Mouse (Mus musculus) hindbrain, embryonic 12.5 days (tissue): Measurements from ENCODE around the gene Slc4a1. TPM values are rescaled to one million over a fixed set of nuclear protein-coding genes. Genes with fewer than 3 reads are reported as not detected.

Experiments used
- ATAC-seq: fragments of 200-750 bp; cut with Nextera tagmentation; 2 replicates; pipeline ENCODE4 v1.8.0; 2017; ENCODE audit warnings: moderate TSS enrichment; ENCODE audit not compliant: low FRiP score
- H3K27ac ChIP-seq: fragments of 300-500 bp; sonication (generic); 2 replicates; pipeline ENCODE4 v1.5.1; 2016; ENCODE audit warnings: mild to moderate bottlenecking
- H3K27me3 ChIP-seq: fragments of 300-500 bp; sonication (generic); 2 replicates; pipeline ENCODE4 v1.6.1; 2016; ENCODE audit warnings: mild to moderate bottlenecking
- H3K36me3 ChIP-seq: fragments of 300-500 bp; sonication (generic); 2 replicates; pipeline ENCODE4 v1.6.1; 2016; ENCODE audit warnings: mild to moderate bottlenecking
- H3K4me1 ChIP-seq: fragments of 300-500 bp; sonication (generic); 2 replicates; pipeline ENCODE4 v1.6.1; 2016
- H3K4me2 ChIP-seq: fragments of 300-500 bp; sonication (generic); replicated peaks from 2 replicates; pipeline ENCODE4 v1.6.1; 2016; ENCODE audit warnings: mild to moderate bottlenecking
- H3K4me3 ChIP-seq: fragments of 300-500 bp; sonication (generic); 2 replicates; pipeline ENCODE4 v1.5.1; 2016; ENCODE audit warnings: mild to moderate bottlenecking
- H3K9ac ChIP-seq: fragments of 300-500 bp; sonication (generic); 2 replicates; pipeline ENCODE4 v1.6.1; 2016; ENCODE audit warnings: mild to moderate bottlenecking, moderate library complexity
- H3K9me3 ChIP-seq: fragments of 300-500 bp; sonication (generic); replicated peaks from 2 replicates; pipeline ENCODE4 v1.6.1; 2016; ENCODE audit warnings: mild to moderate bottlenecking
- WGBS: fragments of 180-500 bp; shearing (Covaris S2); methylation state at CpG from one replicate; pipeline ENCODE4 v1.1.7; 2016; 5-methylcytosine and 5-hydroxymethylcytosine counted together
- polyA plus RNA-seq: library from polyadenylated mRNA; unstranded; fragments of >200 nt; fragmentation: Nextera tagmentation; extraction: Ambion mirVana; gene quantifications from 2 replicates; pipeline ENCODE4 v1.2.1, GENCODE M21; 2016

Slc4a1 gene
- polyA plus RNA-seq, 1 experiment from 2014 or later, result 33.5 TPM

DNA sequence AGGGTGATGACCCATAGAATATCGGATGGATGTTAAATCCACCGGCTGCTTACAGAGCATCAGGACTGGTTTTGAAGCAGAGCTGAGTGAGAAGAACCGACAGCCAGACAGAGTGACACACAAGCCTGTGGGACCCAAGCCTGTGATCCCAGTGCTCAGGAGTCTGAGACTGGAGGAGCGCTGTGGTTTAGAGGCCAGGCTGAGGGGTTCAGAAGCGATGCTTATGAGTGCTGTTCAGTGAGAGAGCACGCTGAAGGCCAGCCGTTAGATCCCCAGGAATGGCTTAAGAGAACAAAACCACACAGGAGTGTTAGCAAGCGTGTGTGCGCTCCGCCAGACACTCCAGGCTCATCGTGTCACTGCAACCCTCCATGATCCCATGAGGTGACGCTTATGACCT is 23.3 kb downstream of the Slc4a1 start:
- Histone ChIP-seq H3K9ac (no peak overlapping the region), H3K27me3 (no peaks in the 10 kb centered on the region; the same call in 1 of the 2 replicates), H3K4me3 (no peak overlapping the region), H3K4me1 (peaks cover 6% of the 10 kb centered on the region; the same call in 1 of the 2 replicates), H3K9me3 (no peaks in the 10 kb centered on the region), H3K27ac (no peak overlapping the region), H3K36me3 (no peaks in the 10 kb centered on the region), H3K4me2 (no peak overlapping the region)
- WGBS, result 66% methylated on average over 12 of the region's 12 CpGs
- ATAC-seq, result no peak

DNA sequence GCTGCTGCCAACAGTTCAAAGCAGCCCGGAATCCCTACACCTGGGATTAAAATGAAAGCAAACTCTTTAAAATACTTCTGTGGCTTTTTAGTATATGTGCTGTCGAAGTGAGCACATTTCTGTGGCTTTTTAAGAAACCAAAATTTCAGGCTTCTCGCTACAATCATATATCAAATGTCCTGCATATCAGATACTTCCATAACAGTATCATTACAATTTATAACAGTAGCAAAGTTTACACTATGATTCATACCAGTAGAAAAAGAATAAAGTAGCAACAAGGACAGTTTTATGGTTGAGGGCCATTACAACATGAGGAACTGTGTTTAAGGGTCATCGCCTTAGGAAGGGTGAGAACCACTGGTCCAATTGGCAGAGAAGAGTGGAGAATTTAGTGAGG is 24.9 kb downstream of the Slc4a1 start:
- Histone ChIP-seq H3K4me3 (no peak overlapping the region), H3K36me3 (no peaks in the 10 kb centered on the region), H3K9ac (no peak overlapping the region), H3K4me1 (peaks cover 4% of the 10 kb centered on the region; the same call in 1 of the 2 replicates), H3K9me3 (no peaks in the 10 kb centered on the region), H3K4me2 (no peak overlapping the region), H3K27me3 (no peaks in the 10 kb centered on the region; the same call in 1 of the 2 replicates), H3K27ac (no peak overlapping the region)
- WGBS, result 91% methylated on average over 4 of the region's 4 CpGs
- ATAC-seq, result no peak

DNA sequence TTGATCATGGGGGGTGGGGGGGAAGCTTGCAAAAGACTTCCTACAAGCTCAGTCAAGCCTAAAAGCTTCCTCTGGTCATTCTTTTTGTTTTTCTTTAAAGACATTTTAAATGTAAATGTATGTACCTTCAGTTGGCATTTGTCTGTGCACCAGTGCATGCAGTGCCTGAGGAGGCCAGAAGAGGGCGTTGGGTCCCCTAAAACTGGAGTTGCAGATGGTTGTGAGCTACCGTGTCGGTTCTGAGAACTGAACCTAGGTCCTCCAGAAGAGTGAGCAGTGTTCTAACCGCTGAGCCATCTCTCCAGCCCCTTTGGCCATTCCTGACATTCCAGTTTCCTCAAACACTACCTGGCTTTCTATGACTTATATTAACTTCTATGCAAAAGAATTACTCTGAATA is 26.4 kb downstream of the Slc4a1 start:
- H3K4me3 ChIP-seq, result no peak overlapping the region
- WGBS, result 61% methylated on average over 4 of the region's 4 CpGs
- peaks cover 4% of the 10 kb centered on the region; the same call in 1 of the 2 replicates for H3K4me1 ChIP-seq
- no peaks in the 10 kb centered on the region; the same call in 1 of the 2 replicates for H3K27me3 ChIP-seq
- H3K9me3 ChIP-seq, result no peaks in the 10 kb centered on the region
- H3K4me2 ChIP-seq, result no peak overlapping the region
- no peak for ATAC-seq
- no peak overlapping the region for H3K9ac ChIP-seq
- H3K36me3 ChIP-seq, result no peaks in the 10 kb centered on the region
- H3K27ac ChIP-seq, result no peak overlapping the region

DNA sequence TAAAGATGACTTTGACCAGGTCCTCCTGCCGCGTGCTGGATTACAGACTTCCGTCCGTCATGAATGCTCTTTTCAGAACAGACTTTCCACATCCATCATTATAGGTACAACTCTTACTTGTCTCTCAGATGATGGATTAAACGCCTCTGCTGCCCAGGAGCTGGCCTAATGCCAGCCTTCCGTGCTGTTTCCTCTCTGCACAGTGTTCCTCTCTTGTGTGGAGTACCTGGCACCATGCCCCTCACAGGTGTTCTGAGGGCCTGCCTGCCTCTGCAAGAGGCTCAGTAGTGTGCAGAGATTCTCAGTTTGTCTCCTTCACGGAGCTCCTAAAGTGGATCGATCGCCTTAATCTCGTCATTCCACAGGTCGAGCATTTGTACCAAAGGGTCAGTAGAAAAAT is 26.8 kb downstream of the Slc4a1 start:
- H3K27me3 ChIP-seq, result no peaks in the 10 kb centered on the region; the same call in 1 of the 2 replicates
- peaks cover 4% of the 10 kb centered on the region; the same call in 1 of the 2 replicates for H3K4me1 ChIP-seq
- no peak overlapping the region for H3K9ac ChIP-seq
- H3K9me3 ChIP-seq, result no peaks in the 10 kb centered on the region
- 74% methylated on average over 11 of the region's 11 CpGs for WGBS
- H3K4me3 ChIP-seq, result no peak overlapping the region
- H3K4me2 ChIP-seq, result no peak overlapping the region
- H3K27ac ChIP-seq, result no peak overlapping the region
- ATAC-seq, result no peak
- H3K36me3 ChIP-seq, result no peaks in the 10 kb centered on the region

DNA sequence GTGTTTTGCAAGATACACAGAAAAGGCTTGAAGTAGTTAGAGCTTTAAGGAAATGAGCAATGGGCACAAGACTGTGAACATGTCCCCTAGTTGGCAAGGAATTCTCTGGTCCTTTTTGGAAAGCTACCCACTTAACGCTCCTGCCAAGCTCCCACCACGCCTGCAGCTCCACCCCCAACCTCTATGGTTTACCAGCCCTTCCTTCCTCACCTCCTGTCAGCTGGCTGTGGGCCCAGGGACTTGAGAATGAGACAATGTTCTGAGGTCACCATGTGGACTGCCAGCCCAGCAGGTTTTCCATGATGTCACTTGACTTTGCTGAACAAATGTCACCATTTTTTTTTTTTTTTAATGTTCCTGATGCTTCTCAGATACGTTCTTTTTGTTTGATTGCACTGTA is 27.4 kb downstream of the Slc4a1 start:
- Histone ChIP-seq H3K36me3 (no peaks in the 10 kb centered on the region), H3K9me3 (no peaks in the 10 kb centered on the region), H3K4me2 (no peak overlapping the region), H3K27me3 (no peaks in the 10 kb centered on the region), H3K27ac (no peak overlapping the region), H3K4me3 (no peak overlapping the region), H3K9ac (no peak overlapping the region), H3K4me1 (peaks cover 4% of the 10 kb centered on the region; the same call in 1 of the 2 replicates)
- ATAC-seq, result no peak
- 61% methylated on average over 3 of the region's 3 CpGs for WGBS

DNA sequence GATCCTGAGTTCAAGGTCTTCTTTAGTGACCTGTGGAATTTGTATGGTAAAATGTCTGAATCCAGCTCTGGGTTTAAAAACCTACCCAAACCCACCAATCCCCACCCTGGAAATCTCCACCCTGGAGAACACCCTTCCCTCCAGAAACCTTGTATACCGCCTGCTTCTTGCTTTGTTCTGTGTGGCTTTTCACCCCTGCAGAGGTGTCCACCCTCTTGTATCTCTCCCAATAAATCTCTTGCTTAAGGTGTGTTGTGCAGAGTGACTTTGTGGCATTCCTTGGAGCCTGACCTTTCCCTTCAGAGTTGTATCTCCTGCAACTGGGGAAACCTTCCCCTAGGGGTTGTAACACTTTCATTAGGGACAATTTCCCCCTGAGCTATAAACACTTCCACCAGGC is 28.1 kb downstream of the Slc4a1 start:
- no peak for ATAC-seq
- Histone ChIP-seq H3K27ac (no peak overlapping the region), H3K4me3 (no peak overlapping the region), H3K4me2 (no peak overlapping the region), H3K4me1 (peaks cover under 1% of the 10 kb centered on the region; the same call in 1 of the 2 replicates), H3K9me3 (no peaks in the 10 kb centered on the region), H3K36me3 (no peaks in the 10 kb centered on the region), H3K9ac (no peak overlapping the region), H3K27me3 (no peaks in the 10 kb centered on the region)
- 59% methylated on average over 1 of the region's 1 CpGs for WGBS

DNA sequence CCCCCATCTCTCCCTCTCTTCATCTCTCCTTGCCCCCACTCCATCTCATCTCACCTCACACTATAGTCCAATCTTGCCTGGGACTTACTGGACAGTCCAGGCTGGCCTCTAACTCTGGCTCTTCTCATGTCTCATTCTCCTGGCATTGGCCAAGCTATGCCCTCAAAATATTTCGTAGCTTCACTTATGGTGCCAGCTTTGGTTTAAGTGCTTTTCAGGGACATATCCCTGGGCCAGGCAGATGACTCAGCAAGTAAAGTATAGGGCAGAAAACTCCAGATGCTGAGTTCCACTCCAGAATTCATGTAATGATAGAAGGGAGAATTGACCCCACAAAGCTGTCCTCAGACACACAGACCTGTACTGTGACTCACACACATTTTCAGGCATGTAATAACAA is 29.8 kb downstream of the Slc4a1 start:
- no peak overlapping the region for H3K4me3 ChIP-seq
- H3K36me3 ChIP-seq, result no peaks in the 10 kb centered on the region
- no peaks in the 10 kb centered on the region for H3K27me3 ChIP-seq
- no peak overlapping the region for H3K27ac ChIP-seq
- H3K9ac ChIP-seq, result no peak overlapping the region
- 72% methylated on average over 1 of the region's 1 CpGs for WGBS
- no peaks in the 10 kb centered on the region for H3K9me3 ChIP-seq
- ATAC-seq, result no peak
- H3K4me1 ChIP-seq, result no peaks in the 10 kb centered on the region
- no peak overlapping the region for H3K4me2 ChIP-seq

DNA sequence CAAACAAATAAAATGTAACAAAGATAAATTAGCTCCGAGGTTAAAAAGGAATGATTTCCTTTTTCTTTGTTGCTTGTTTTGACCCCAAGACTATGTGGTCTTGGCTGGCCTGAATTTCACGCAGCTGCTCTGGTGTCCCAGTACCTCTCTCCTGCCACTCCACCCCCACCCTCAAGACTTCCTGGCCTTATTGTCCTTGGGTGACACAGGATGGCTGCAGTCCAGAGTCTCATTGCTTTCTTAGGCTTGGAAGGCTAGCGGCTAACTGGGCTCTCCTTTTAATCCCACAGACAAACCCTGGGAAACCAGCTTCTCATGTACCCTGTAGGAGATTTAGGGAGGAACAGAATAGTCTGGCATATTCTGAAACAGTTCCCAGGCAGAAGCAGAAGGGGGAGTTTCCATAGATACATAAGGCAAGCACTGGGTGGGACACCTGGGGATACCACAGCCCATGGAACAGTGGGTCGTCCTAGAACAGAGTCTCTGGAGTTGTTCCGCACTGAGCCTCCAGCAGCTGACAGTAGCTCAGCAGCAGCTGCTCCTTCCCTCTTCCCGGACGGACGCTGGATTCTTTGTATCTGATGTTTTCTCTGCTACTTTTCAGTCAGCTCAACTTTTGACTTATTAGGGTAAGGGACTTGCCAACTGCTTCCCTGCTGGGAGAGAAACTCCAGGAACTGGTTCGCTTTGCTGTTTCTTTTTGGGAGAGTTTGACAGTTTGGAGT is 30.9 kb downstream of the Slc4a1 start:
- H3K36me3 ChIP-seq, result no peaks in the 10 kb centered on the region
- H3K9ac ChIP-seq, result no peak overlapping the region
- H3K4me2 ChIP-seq, result no peak overlapping the region
- ATAC-seq, result no peak
- 42% methylated on average over 9 of the region's 9 CpGs for WGBS
- no peaks in the 10 kb centered on the region for H3K9me3 ChIP-seq
- no peak overlapping the region for H3K27ac ChIP-seq
- H3K4me1 ChIP-seq, result no peaks in the 10 kb centered on the region
- no peaks in the 10 kb centered on the region for H3K27me3 ChIP-seq
- H3K4me3 ChIP-seq, result no peak overlapping the region

DNA sequence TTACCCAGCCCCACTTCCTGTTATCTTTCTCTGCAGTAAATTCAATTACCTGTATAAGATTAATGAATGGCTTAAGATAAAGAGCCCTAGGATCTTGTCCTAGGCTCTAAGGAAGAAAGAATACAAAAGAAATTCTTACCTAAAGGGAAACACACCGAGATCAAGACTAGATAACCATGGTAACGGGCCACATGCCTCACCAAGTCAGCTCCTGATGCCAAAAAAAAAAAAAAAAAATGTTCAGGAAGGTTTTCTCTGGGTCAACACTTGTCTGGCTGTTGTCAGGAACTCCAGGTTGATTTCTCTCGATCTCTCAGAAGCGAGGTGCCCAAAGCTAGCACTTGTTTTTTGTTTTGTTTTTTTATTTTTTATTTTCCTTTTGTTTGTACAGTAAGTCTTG is 32.0 kb downstream of the Slc4a1 start:
- ATAC-seq, result no peak
- WGBS, result 69% methylated on average over 4 of the region's 4 CpGs
- H3K36me3 ChIP-seq, result no peaks in the 10 kb centered on the region
- H3K4me1 ChIP-seq, result no peaks in the 10 kb centered on the region
- no peak overlapping the region for H3K4me3 ChIP-seq
- H3K9ac ChIP-seq, result no peak overlapping the region
- no peaks in the 10 kb centered on the region for H3K9me3 ChIP-seq
- H3K4me2 ChIP-seq, result no peak overlapping the region
- H3K27ac ChIP-seq, result no peak overlapping the region
- H3K27me3 ChIP-seq, result no peaks in the 10 kb centered on the region

DNA sequence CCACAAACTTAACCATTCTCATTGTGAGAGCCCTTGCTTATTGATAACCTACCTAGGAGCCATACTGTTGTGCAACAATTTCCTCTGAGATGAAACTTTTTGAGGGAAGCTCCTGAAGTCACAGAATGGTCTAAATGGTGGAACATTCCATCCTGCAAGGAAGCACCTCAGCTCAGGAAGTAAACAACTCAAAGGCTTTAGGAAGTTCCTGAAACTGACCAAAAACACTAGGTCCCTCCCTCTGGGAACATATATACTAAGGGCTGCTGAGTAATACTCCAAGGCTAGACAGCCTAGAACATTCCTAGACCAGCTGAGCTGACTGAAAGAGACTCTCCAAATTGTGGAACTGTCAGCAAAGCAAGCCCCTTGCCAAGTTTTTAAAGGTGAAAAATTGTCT is 32.9 kb downstream of the Slc4a1 start:
- Histone ChIP-seq H3K4me3 (no peak overlapping the region), H3K9ac (no peak overlapping the region), H3K36me3 (no peaks in the 10 kb centered on the region), H3K4me1 (no peaks in the 10 kb centered on the region), H3K27me3 (no peaks in the 10 kb centered on the region), H3K9me3 (no peaks in the 10 kb centered on the region), H3K4me2 (no peak overlapping the region), H3K27ac (no peak overlapping the region)
- no peak for ATAC-seq

DNA sequence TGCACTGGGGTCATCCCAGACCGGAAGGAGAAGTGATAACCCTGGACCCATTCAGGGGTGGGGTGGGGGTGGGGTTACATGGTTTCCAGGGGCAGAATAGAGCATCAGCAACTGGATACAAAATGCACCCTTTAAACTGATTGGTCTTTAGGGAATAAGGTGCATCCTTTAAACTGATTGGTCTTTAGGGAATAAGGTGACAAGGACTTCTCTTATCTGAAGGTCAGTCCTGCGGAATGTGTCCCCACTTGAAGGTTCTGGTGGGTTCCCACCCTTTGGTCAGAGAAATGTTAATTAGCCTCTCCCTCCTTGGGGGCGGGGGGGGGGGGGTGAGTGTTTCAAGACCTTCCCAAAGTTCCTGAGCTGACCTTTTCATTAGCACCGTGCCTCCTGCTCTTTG is 34.2 kb downstream of the Slc4a1 start:
- ATAC-seq, result no peak
- Histone ChIP-seq H3K4me2 (no peak overlapping the region), H3K9me3 (no peaks in the 10 kb centered on the region), H3K4me3 (no peak overlapping the region), H3K9ac (no peak overlapping the region), H3K36me3 (no peaks in the 10 kb centered on the region), H3K27me3 (no peaks in the 10 kb centered on the region), H3K4me1 (no peaks in the 10 kb centered on the region), H3K27ac (no peak overlapping the region)
- WGBS, result 57% methylated on average over 4 of the region's 4 CpGs

DNA sequence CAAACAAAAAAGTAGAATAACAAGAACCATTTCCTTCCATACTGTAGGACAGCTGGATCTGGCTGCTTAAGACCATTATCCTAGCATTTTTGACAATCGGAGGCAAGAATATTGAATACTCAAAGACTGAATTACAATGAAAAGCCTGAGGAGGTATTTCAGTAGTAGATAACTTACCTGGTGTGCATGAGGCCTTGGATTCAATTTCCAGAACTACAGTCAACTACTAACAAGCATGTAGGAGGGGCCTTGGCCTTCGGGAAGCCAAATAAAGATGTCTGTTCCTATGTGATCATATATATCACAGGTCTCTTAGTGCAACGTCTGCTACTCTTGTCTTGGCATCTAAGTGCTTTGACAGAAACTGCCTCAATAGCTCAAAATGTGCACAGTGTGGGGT is 36.0 kb downstream of the Slc4a1 start:
- no peaks in the 10 kb centered on the region for H3K4me1 ChIP-seq
- H3K27ac ChIP-seq, result no peak overlapping the region
- no peaks in the 10 kb centered on the region for H3K36me3 ChIP-seq
- no peak for ATAC-seq
- 81% methylated on average over 3 of the region's 3 CpGs for WGBS
- no peak overlapping the region for H3K9ac ChIP-seq
- H3K4me3 ChIP-seq, result no peak overlapping the region
- no peaks in the 10 kb centered on the region for H3K9me3 ChIP-seq
- no peak overlapping the region for H3K4me2 ChIP-seq
- no peaks in the 10 kb centered on the region for H3K27me3 ChIP-seq

DNA sequence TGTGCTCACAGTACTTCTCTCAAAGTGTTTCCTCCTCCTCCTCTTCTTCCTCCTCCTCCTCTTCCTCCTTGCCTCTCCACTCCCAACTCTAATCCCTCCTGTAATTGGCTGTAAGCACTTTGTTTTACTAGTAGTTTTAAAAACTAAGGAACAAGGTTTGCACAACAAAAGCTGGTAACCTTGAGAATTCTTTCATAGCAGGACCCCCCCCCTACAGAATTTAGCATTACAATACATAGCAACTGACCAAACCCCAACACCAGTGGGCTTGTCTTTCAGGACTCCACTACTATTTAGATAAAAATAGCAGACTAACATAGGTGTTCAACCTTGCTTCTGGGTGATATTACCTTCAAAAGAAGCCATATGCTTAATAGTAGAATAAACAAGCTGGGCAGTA is 36.5 kb downstream of the Slc4a1 start:
- no peak overlapping the region for H3K4me2 ChIP-seq
- H3K27ac ChIP-seq, result no peak overlapping the region
- H3K4me1 ChIP-seq, result no peaks in the 10 kb centered on the region
- H3K9me3 ChIP-seq, result no peaks in the 10 kb centered on the region
- ATAC-seq, result no peak
- no peaks in the 10 kb centered on the region for H3K27me3 ChIP-seq
- no peak overlapping the region for H3K4me3 ChIP-seq
- no peaks in the 10 kb centered on the region for H3K36me3 ChIP-seq
- H3K9ac ChIP-seq, result no peak overlapping the region
